Mouse (Mus musculus): ENCODE data around the gene Rad21l. TPM values are rescaled to one million over a fixed set of nuclear protein-coding genes. Genes with fewer than 3 reads are reported as not detected.

Gene Rad21l
- total and polyA plus RNA-seq, 2 experiments from 2014 or later = 0.25 to 0.58 TPM

- no peak for TF ChIP-seq CTCF (IDR thresholded peaks at IDR 0.05; ENCODE audit: low read depth)
- no peak overlapping the region for H3K27ac ChIP-seq
- H3K4me2 ChIP-seq (ENCODE audit: low read depth, low read length) = no peak overlapping the region
- WGBS = 17% methylated on average over 3 of the region's 3 CpGs
- no peaks in the 10 kb centered on the region for H3K9me3 ChIP-seq (ENCODE audit: low read length)
- DNase-seq (ENCODE audit: low spot score) = peak; percentile 61
- ATAC-seq = peak; percentile 39
- H3K4me3 ChIP-seq (ENCODE audit: low read length) = no peak overlapping the region
- no peak overlapping the region for H3K9ac ChIP-seq (replicated peaks; ENCODE audit: low read length)
- no peaks in the 10 kb centered on the region for H3K36me3 ChIP-seq (ENCODE audit: insufficient read depth, low read length)
- H3K4me1 ChIP-seq (ENCODE audit: insufficient read depth, low read length) = 0 out of 2 replicates have a peak, but pooled peaks cover 5% of the 10 kb centered on the region
- H3K27me3 ChIP-seq (ENCODE audit: insufficient read depth, low read length) = no peaks in the 10 kb centered on the region
Observed at GRCm38 (mm10) chr2:151609974-151610373, 58.4 kb downstream of the Rad21l start.

GRCm38 (mm10) chr2:151608435-151608834 lies 59.9 kb downstream of the Rad21l start:
- H3K27ac ChIP-seq = no peak overlapping the region
- ATAC-seq (no peak), DNase-seq (ENCODE audit: low spot score) (no peak)
- peaks cover 15% of the 10 kb centered on the region for H3K4me1 ChIP-seq (ENCODE audit: insufficient read depth, low read length)
- 46% methylated on average over 1 of the region's 1 CpGs for WGBS
- no peaks in the 10 kb centered on the region for H3K9me3 ChIP-seq (ENCODE audit: low read length)
- no peak overlapping the region for H3K4me2 ChIP-seq (ENCODE audit: low read depth, low read length)
- no peak overlapping the region for H3K4me3 ChIP-seq (ENCODE audit: low read length)
- no peaks in the 10 kb centered on the region for H3K36me3 ChIP-seq (ENCODE audit: insufficient read depth, low read length)
- H3K9ac ChIP-seq (replicated peaks; ENCODE audit: low read length) = no peak overlapping the region
- H3K27me3 ChIP-seq (ENCODE audit: insufficient read depth, low read length) = no peaks in the 10 kb centered on the region
- no peak for TF ChIP-seq CTCF (IDR thresholded peaks at IDR 0.05; ENCODE audit: low read depth)

DNA sequence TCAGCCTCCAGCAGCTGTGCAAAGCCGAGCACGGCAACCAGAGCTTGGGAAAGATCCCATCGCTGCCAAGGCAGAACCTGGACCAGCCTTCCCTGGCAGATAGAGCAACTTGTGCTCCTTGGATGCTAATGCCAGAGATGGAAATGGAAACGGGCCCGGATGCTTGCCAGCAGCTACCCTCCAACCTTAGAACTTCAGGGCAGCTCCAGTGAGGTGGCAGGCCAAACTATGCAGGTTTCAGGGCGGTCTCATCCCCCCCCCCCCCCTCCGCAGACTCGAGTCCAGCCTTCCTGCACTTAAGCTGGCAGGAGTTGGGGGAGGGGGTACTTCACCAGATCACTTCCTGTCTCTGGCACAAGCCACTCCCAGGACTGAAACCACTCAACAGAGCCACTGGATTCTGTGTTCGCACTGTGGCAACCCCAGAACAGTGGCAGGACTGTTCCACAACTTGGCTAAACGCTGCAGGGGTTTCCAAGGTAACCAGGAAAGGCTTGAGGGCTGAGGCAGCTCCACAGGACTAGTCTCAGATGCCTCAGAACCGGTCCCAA lies 62.8 kb downstream of the Rad21l start:
- 25% methylated on average over 11 of the region's 11 CpGs for WGBS
- H3K9me3 ChIP-seq (ENCODE audit: low read length) = no peaks in the 10 kb centered on the region
- ATAC-seq = peak; percentile 82
- no peak overlapping the region for H3K9ac ChIP-seq (replicated peaks; ENCODE audit: low read length)
- DNase-seq (ENCODE audit: low spot score) = peak; percentile 84
- H3K4me1 ChIP-seq (ENCODE audit: insufficient read depth, low read length) = peaks cover 22% of the 10 kb centered on the region
- H3K27ac ChIP-seq = peak overlapping the region; percentile 70
- no peak overlapping the region for H3K4me3 ChIP-seq (ENCODE audit: low read length)
- H3K27me3 ChIP-seq (ENCODE audit: insufficient read depth, low read length) = no peaks in the 10 kb centered on the region
- no peaks in the 10 kb centered on the region for H3K36me3 ChIP-seq (ENCODE audit: insufficient read depth, low read length)
- H3K4me2 ChIP-seq (ENCODE audit: low read depth, low read length) = no peak overlapping the region
- no peak for TF ChIP-seq CTCF (IDR thresholded peaks at IDR 0.05; ENCODE audit: low read depth)

GRCm38 (mm10) chr2:151603630-151604029 lies 64.7 kb downstream of the Rad21l start:
- H3K9ac ChIP-seq (replicated peaks; ENCODE audit: low read length) = no peak overlapping the region
- DNase-seq (ENCODE audit: low spot score) (peak; percentile 82), ATAC-seq (peak; percentile 88)
- H3K4me1 ChIP-seq (ENCODE audit: insufficient read depth, low read length) = peaks cover 17% of the 10 kb centered on the region
- H3K9me3 ChIP-seq (ENCODE audit: low read length) = no peaks in the 10 kb centered on the region
- no peak overlapping the region for H3K4me2 ChIP-seq (ENCODE audit: low read depth, low read length)
- TF ChIP-seq CTCF (IDR thresholded peaks at IDR 0.05; ENCODE audit: low read depth) = no peak
- H3K4me3 ChIP-seq (ENCODE audit: low read length) = no peak overlapping the region
- WGBS = 4% methylated on average over 4 of the region's 4 CpGs
- no peaks in the 10 kb centered on the region; the same call in 1 of the 2 replicates for H3K36me3 ChIP-seq (ENCODE audit: insufficient read depth, low read length)
- no peaks in the 10 kb centered on the region for H3K27me3 ChIP-seq (ENCODE audit: insufficient read depth, low read length)
- H3K27ac ChIP-seq = peak overlapping the region; percentile 73

DNA sequence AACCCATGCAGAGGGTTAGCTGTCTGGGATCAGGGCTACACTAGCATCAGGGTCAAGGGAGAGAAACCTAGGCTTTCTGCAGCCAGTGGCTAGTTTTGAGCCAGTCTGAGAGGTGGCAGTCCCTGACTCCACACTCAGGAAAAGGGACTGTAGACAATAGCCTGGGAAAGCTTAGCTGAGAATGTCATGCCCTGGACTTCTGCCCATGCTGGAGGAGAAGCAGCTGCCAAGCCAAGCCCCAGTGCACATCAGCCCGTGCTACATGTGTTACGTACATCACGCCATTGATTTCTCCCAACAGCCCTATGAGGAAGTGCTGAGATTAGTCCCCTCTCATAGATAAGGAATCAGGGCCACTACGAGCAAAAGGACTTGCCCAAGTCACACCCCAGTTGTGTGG lies 66.2 kb downstream of the Rad21l start:
- Histone ChIP-seq H3K9me3 (ENCODE audit: low read length) (no peaks in the 10 kb centered on the region), H3K4me1 (ENCODE audit: insufficient read depth, low read length) (peaks cover 17% of the 10 kb centered on the region), H3K36me3 (ENCODE audit: insufficient read depth, low read length) (no peaks in the 10 kb centered on the region; the same call in 1 of the 2 replicates), H3K9ac (replicated peaks; ENCODE audit: low read length) (no peak overlapping the region), H3K4me3 (ENCODE audit: low read length) (no peak overlapping the region), H3K27ac (0 out of 2 replicates have a peak overlapping the region, but pooled peaks have one; percentile 11), H3K27me3 (ENCODE audit: insufficient read depth, low read length) (no peaks in the 10 kb centered on the region), H3K4me2 (ENCODE audit: low read depth, low read length) (no peak overlapping the region)
- DNase-seq (ENCODE audit: low spot score) (peak; percentile 59), ATAC-seq (no peak)
- 45% methylated on average over 4 of the region's 4 CpGs for WGBS
- no peak for TF ChIP-seq CTCF (IDR thresholded peaks at IDR 0.05; ENCODE audit: low read depth)

DNA sequence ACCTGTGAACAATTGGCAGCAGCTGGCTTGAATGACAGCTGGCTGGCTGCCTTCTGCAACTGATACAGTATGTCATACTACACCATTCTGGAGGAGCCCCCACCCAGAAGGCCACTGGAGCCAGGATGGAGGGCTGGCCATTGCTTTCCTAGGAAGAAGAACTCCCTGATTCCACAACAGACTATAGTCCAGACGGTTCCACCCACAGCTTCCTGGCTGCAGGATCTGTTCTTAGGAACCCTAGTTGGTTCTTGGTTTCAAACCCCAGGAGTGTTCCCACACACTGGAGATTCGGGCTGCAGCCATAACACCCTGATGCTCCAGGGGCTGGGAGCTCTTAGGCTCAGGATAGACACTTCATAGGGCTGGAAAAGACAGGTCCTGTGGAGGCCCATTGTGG lies 70.3 kb downstream of the Rad21l start:
- 89% methylated on average over 2 of the region's 2 CpGs for WGBS
- no peak for ATAC-seq
- H3K27ac ChIP-seq = no peak overlapping the region

More for the DNA sequence above, 70.3 kb downstream of the Rad21l start:
- Histone ChIP-seq H3K9me3 (ENCODE audit: low read length) (no peaks in the 10 kb centered on the region), H3K4me3 (ENCODE audit: low read length) (no peak overlapping the region), H3K4me2 (ENCODE audit: low read depth, low read length) (no peak overlapping the region), H3K36me3 (ENCODE audit: insufficient read depth, low read length) (peaks cover 15% of the 10 kb centered on the region), H3K4me1 (ENCODE audit: insufficient read depth, low read length) (peaks cover 3% of the 10 kb centered on the region), H3K27me3 (ENCODE audit: insufficient read depth, low read length) (no peaks in the 10 kb centered on the region), H3K9ac (replicated peaks; ENCODE audit: low read length) (no peak overlapping the region)
- DNase-seq (ENCODE audit: low spot score) = no peak
- no peak for TF ChIP-seq CTCF (IDR thresholded peaks at IDR 0.05; ENCODE audit: low read depth)

Other genes with a start within 250 kb of the Rad21l start
- gene 4921509C19Rik, start 192.4 kb downstream of the Rad21l start, total RNA-seq (2014; rRNA removed) = not detected in 2 replicates
- gene 4921509C19Rik, start 192.4 kb downstream of the Rad21l start, polyA plus RNA-seq (2015; fragmentation: Nextera tagmentation; extraction: Ambion mirVana) = not detected in 2 replicates
- 87.3 and 115 TPM in 2 replicates for gene Nsfl1c, start 174.4 kb downstream of the Rad21l start, total RNA-seq (2014; rRNA removed)
- 233 and 237 TPM in 2 replicates for gene Nsfl1c, start 174.4 kb downstream of the Rad21l start, polyA plus RNA-seq (2015; fragmentation: Nextera tagmentation; extraction: Ambion mirVana)
- gene Fkbp1a, start 126.0 kb downstream of the Rad21l start, total RNA-seq (2014; rRNA removed) = 64.5 and 72.1 TPM in 2 replicates
- 624 and 631 TPM in 2 replicates for gene Fkbp1a, start 126.0 kb downstream of the Rad21l start, polyA plus RNA-seq (2015; fragmentation: Nextera tagmentation; extraction: Ambion mirVana)
- 0.42 and 0.72 TPM in 2 replicates for gene Sdcbp2, start 95.9 kb downstream of the Rad21l start, total RNA-seq (2014; rRNA removed)
- gene Sdcbp2, start 95.9 kb downstream of the Rad21l start, polyA plus RNA-seq (2015; fragmentation: Nextera tagmentation; extraction: Ambion mirVana) = 1.3 and 1.4 TPM in 2 replicates
- 86.8 and 90.5 TPM in 2 replicates for gene Snph, start 35.9 kb downstream of the Rad21l start, total RNA-seq (2014; rRNA removed)
- 22.7 and 24.5 TPM in 2 replicates for gene Snph, start 35.9 kb downstream of the Rad21l start, polyA plus RNA-seq (2015; fragmentation: Nextera tagmentation; extraction: Ambion mirVana)
- gene Tmem74b, start 33.5 kb upstream of the Rad21l start, total RNA-seq (2014; rRNA removed) = 27.3 and 35.8 TPM in 2 replicates
- 22.3 and 22.6 TPM in 2 replicates for gene Tmem74b, start 33.5 kb upstream of the Rad21l start, polyA plus RNA-seq (2015; fragmentation: Nextera tagmentation; extraction: Ambion mirVana)
- gene Psmf1, start 75.7 kb upstream of the Rad21l start, total RNA-seq (2014; rRNA removed) = 63.5 and 73.7 TPM in 2 replicates
- gene Psmf1, start 75.7 kb upstream of the Rad21l start, polyA plus RNA-seq (2015; fragmentation: Nextera tagmentation; extraction: Ambion mirVana) = 68.6 and 69.1 TPM in 2 replicates
- 0.16 and 0.22 TPM in 2 replicates for gene Rspo4, start 174.4 kb upstream of the Rad21l start, total RNA-seq (2014; rRNA removed)
- gene Rspo4, start 174.4 kb upstream of the Rad21l start, polyA plus RNA-seq (2015; fragmentation: Nextera tagmentation; extraction: Ambion mirVana) = 0.33 and 0.51 TPM in 2 replicates
- 0.10 and 0.14 TPM in 2 replicates for gene Angpt4, start 242.7 kb upstream of the Rad21l start, total RNA-seq (2014; rRNA removed)
- 0.28 and 0.29 TPM in 2 replicates for gene Angpt4, start 242.7 kb upstream of the Rad21l start, polyA plus RNA-seq (2015; fragmentation: Nextera tagmentation; extraction: Ambion mirVana)

Measured in hindbrain, postnatal 0 days (tissue).